Mouse (Mus musculus) layer of hippocampus, adult 8-10 months (tissue): ENCODE measurements at regions not wholly inside any gene's neighbourhood (a gene's known extent, or its start where the extent isn't known, plus 50 kb on each side); places are given as distances from the start of the nearest gene placed in this dataset.

Experiments used
- DNase-seq, 2 experiments: peaks; one replicate each; pipeline ENCODE4 v3.0.0; 2022; ENCODE audit warnings: low spot score in 2 of 2

DNA sequence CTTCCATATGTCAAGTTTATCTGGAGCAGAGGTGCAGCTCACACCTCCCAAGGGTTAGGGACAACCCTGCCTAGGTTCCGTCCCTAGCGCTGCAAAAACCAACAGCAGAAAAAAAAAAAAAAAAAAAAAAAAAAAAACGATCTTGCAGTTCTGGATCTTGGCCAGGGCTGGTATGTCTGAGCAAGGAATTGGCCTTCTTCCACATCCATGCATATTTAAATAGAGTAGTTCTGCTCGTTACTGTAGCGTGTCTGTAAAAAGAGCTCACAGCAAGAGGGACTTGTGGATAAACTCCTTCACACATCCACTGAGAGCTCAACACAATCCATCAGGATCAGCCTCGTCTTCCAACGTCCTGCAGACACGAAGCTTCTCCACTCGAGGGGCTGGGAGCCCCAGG, 639.4 kb upstream of the Adam5 start:
- DNase-seq: no peak

GRCm38 (mm10) chr8:25462492-25462891, 638.3 kb upstream of the Adam5 start:
- no peak for DNase-seq

GRCm38 (mm10) chr8:25455644-25456043, 631.5 kb upstream of the Adam5 start:
- no peak for DNase-seq

DNA sequence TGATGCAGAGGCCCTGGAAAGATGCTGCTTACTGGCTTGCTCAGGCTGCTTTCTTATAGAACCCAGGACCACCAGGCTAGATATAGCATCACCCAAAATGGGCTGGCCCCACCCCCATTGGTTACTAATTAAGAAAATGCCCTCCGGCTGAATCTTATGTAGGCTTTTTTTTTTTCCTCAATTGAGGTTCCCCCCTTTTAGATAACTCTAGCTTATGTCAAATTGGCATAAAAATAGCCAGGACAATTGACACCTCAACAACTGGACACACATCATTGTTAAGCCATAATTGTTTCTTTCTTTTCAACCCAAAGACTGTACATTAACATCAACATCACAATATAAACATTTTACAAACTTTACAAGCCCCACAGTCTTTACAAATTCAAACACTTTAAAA, 630.8 kb upstream of the Adam5 start:
- no peak for DNase-seq

- DNase-seq: no peak
Measured at GRCm38 (mm10) chr8:25453826-25454225, 629.7 kb upstream of the Adam5 start.

DNA sequence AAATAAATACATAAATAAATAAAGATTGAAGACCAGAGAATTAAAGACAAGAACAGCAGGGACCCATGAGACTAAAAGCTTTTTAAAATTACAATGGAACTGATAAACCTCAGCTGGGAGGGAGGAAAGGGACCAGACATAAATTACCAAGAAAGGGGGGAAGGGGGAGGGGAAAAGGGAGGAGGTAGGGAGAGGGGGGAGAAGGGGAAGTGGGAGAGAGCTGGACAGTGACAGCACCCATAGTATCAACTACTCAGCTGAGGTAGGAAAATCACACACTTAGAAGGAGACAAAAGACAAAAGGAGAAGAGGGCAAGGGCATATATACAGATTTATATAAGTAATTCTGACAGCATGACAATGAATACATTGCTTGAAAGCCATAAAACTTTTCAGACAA, 626.4 kb upstream of the Adam5 start:
- no peak for DNase-seq

DNA sequence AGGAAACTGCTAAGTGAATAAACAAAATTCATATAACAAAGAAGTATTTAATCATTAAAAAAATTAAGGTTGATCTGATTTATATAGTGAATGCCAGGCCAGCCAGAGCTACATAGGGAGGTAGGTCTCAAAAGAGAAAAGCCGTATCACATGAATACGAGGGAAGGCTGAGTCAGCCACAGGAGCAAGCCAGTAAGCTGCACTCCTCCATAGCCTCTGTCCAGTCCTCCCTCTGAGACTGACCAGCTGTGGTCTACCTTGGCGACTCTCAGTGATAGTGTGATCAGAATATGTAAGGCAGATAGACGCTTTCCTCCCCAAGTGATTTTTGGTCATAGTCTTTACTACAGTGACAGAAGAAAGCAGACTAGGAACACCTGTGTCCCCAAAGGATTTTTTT, 625.4 kb upstream of the Adam5 start:
- no peak for DNase-seq

DNA sequence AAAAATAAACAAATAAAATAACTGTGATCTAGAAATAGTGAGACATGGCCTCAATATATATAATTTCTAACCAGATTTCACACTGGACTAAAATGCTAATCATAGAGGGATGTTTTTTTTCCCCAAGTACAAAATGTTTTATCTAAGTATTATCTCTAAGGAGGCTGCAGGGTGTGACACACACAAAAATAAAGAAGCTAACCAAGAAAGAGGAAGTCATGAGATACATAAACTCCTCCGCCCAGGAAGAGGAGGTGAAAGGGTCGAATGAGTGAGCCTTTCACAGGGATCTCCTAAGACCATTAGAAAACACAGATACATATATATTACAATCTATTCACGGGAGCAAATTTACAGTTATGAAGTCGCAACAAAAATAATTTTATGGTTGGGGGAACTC, 623.7 kb upstream of the Adam5 start:
- no peak for DNase-seq

DNA sequence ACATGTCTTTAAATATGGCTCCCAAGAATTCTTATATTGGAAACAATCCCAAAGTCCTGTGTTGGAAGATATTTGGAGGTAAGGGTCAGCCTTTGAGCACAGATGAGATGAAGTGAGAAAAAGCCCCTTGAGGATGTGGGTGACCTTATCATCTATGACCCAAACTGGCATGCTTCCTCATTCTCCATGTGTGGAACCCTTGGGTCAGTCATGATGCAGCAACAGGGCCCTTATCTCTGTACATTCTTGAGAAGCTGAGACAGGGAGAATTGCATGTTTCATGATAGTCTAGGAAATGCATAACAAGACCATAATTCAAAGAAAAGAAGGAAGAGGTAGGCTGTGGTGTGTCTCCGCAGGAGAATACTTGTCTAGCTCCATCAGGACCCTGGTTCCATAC, 621.8 kb upstream of the Adam5 start:
- DNase-seq: no peak

- no peak for DNase-seq
Measured at GRCm38 (mm10) chr8:25445054-25445453, 620.9 kb upstream of the Adam5 start.

DNA sequence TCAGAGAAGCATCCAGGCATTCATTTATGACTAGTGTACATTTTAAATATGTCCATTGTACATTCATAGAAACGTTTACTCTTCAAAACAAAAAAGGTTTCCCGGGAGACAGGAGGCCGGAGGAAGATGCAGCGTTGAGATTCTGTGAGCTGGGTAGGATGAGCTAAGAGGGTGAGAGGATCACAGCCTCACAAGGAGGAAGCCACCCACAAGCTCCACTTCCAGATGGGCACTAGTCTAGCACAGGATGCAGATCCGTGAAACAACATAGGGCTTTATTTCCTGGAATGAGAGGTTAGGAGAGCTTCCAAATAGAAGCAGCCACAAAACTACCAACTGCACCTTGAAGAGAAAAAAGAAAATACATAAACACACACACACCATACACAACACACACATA, 619.4 kb upstream of the Adam5 start:
- no peak for DNase-seq

DNA sequence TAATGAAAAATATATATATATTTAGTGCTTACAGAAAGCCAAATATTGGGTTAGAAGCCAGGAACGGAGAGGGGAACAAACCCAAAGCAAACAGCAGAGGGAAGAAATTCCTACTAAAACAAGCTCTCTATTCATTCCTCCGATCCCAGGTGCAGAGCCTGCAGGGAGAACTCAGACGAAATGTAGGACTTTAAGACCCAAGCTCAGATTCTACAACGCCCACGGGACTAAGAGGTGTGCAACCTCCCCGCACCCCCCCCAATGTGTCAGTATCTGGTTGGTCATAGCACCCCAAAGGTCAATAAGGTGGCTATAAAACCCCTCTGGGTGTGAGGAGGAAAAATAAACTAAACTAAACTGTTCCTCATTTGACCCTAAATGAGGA, 616.9 kb upstream of the Adam5 start:
- DNase-seq: no peak

DNA sequence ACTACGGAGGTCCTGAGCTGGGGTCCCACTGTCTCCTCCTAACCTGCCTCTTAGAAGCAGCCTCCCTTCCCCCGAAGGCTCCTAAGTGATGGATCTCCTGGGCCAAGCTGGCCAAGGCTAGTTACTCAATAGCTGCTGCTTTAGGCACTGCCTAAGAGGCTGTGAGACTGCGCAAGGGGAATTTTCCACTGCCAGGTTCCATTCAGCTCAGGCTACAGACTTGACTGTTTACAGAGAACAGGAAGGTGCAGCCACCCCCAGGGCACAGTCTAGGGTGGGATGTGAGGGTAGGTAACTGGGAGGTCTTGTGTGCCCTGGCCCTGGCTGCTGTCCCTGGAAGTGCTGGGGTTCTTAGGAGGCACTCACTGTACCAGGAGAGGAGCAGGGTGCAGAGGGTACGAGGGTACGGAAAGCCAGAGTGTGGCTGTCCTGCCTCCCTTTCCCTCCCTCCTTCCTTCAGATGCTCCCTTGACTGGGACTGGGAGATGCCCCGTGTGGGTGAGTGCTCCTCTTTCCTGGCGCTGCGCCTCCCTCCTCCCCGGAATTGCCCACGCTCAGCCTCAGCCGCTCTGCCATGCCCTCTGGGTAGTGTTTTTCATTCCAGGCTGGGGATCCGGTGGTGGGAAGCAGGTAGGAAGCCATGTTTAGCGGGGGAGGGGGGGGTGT, 616.4 kb upstream of the Adam5 start:
- DNase-seq: peak; percentile 34 to 38

- no peak for DNase-seq
Measured at GRCm38 (mm10) chr8:25439971-25440370, 615.8 kb upstream of the Adam5 start.

- no peak for DNase-seq
Measured at GRCm38 (mm10) chr8:25438021-25438620, 614.0 kb upstream of the Adam5 start.

GRCm38 (mm10) chr8:25437178-25437577, 613.0 kb upstream of the Adam5 start:
- no peak for DNase-seq

GRCm38 (mm10) chr8:25430552-25430951, 606.4 kb upstream of the Adam5 start:
- DNase-seq: no peak

DNA sequence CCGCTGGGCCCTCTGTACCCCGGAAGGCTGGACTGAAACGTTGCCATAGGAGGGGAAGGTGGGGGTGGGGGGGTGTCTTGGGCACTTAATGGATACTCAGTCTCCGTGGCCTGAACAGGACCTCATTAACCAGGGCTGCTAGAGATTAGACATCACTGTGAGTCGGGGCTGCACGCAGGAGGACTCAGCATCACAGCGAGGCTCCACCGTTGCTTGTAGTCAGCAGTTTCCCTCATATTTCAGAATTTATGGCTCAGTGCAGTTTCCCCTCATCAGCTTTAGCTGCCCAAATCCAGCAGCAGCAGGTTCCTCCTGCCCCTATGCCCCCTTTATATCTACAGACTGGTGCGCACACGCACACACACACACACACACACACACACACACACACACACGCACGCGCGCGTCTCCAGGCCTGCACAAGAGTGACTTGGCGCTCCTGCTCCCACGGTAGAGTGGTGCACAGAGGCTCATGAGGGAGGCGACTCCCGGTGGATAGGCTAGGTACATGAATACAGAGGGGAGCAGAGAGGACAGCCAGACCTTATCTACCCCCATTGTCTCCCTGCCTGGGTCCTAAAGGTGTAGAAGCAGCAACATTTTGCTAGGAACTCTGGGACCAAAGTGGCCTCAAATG, 605.8 kb upstream of the Adam5 start:
- DNase-seq: no peak

GRCm38 (mm10) chr8:25428761-25429160, 604.6 kb upstream of the Adam5 start:
- no peak for DNase-seq

- DNase-seq: no peak
Measured at GRCm38 (mm10) chr8:25426207-25426606, 602.0 kb upstream of the Adam5 start.

DNA sequence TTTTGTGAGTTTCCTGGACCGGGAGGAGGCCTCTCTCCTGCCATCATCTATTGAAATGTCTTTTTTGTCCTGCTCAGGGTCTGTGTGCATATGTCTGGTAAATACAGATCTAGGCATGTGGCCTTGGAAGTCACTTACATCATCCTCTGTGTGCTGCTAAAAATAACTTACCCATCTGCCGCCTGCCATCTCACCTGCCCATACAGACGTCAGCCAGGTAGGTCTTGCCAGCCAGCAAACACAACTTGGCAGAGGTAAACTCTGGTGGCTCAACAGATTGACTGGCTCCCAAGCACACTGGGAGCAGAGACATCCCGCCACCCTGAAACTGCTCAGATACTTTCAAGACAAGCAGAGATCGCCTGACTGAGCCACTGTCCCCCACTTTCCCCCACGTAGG, 597.3 kb upstream of the Adam5 start:
- no peak for DNase-seq

- DNase-seq: no peak
Measured at GRCm38 (mm10) chr8:25410536-25410935, 586.4 kb upstream of the Adam5 start.

DNA sequence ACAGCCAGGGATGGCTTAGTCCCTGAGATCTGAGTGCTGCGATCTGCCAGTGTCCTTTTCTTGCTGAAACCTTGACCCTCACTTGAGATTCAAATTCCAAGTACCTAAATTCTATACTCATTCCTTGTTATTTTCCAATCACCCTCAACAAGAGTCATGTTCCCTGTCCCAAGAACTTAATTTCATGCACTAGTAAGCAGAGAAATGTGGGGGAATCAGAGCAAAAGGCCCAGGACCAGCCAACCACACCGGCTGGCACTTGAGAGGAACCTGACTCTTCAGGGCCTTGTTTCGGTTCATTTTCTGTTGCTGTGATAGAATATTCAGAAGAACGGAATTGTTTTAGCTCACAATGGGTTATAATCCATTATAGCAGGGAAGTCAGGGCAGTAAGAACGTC, 583.7 kb upstream of the Adam5 start:
- no peak for DNase-seq
